Mouse (Mus musculus) hindbrain, embryonic 13.5 days (tissue): ENCODE measurements at regions not wholly inside any gene's neighbourhood (a gene's known extent, or its start where the extent isn't known, plus 50 kb on each side); places are given as distances from the start of the nearest gene placed in this dataset.
A peak's percentile ranks its signal among the peaks of the same experiment; 100 is the strongest.

Experiments
- ATAC-seq: fragments of 200-750 bp; cut with Nextera tagmentation; 2 replicates; pipeline ENCODE4 v1.8.0; 2017; ENCODE audit warnings: moderate TSS enrichment; ENCODE audit not compliant: low FRiP score
- H3K27ac ChIP-seq: fragments of 300-500 bp; sonication (generic); 2 replicates; pipeline ENCODE4 v1.5.1; 2015; ENCODE audit warnings: inconsistent platforms, mild to moderate bottlenecking, moderate library complexity
- H3K27me3 ChIP-seq: fragments of 300-500 bp; sonication (generic); 2 replicates; pipeline ENCODE4 v1.6.1; 2015; ENCODE audit warnings: mild to moderate bottlenecking, inconsistent platforms
- H3K36me3 ChIP-seq: fragments of 300-500 bp; sonication (generic); 2 replicates; pipeline ENCODE4 v1.6.1; 2015; ENCODE audit warnings: mild to moderate bottlenecking, inconsistent platforms
- H3K4me1 ChIP-seq: fragments of 300-500 bp; sonication (generic); replicated peaks from 2 replicates; pipeline ENCODE4 v1.6.1; 2015; ENCODE audit warnings: inconsistent platforms
- H3K4me2 ChIP-seq: fragments of 300-500 bp; sonication (generic); 2 replicates; pipeline ENCODE4 v1.6.1; 2015; ENCODE audit warnings: inconsistent platforms, mild to moderate bottlenecking, moderate library complexity
- H3K4me3 ChIP-seq: fragments of 300-500 bp; sonication (generic); 2 replicates; pipeline ENCODE4 v1.5.1; 2015; ENCODE audit warnings: mild to moderate bottlenecking, inconsistent platforms
- H3K9ac ChIP-seq: fragments of 300-500 bp; sonication (generic); 2 replicates; pipeline ENCODE4 v1.6.1; 2015; ENCODE audit warnings: mild to moderate bottlenecking, inconsistent platforms
- H3K9me3 ChIP-seq: fragments of 300-500 bp; sonication (generic); 2 replicates; pipeline ENCODE4 v1.6.1; 2016; ENCODE audit warnings: inconsistent platforms
- WGBS: fragments of 180-500 bp; shearing (Covaris S2); methylation state at CpG from one replicate; pipeline ENCODE4 v1.1.7; 2015; 5-methylcytosine and 5-hydroxymethylcytosine counted together

DNA sequence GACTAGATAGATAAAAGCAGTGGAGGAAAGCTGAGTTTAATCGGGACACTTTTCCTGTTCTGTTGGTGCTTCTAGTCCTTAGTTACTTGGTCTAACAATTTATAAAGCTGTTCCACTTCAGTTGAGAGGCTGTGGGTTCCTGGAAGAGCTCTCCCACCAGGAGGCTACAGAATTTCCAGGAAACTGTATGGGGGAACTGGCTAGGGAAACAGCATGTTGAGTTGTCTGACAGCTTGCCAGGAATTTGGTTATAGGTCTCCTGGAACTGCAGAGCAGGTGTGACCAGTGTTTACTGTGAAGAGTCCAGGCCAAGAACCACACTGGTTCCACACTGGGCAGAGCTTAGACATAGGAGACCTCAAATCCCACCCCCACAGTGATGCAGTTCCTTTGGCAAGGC is 65.0 kb upstream of the Pik3cg start:
- Histone ChIP-seq H3K36me3 (no peaks in the 10 kb centered on the region), H3K4me1 (no peaks in the 10 kb centered on the region), H3K9me3 (no peaks in the 10 kb centered on the region), H3K4me2 (no peak overlapping the region), H3K4me3 (no peak overlapping the region), H3K27me3 (no peaks in the 10 kb centered on the region), H3K9ac (no peak overlapping the region), H3K27ac (no peak overlapping the region)
- 97% methylated on average over 1 of the region's 1 CpGs for WGBS
- ATAC-seq, result no peak

DNA sequence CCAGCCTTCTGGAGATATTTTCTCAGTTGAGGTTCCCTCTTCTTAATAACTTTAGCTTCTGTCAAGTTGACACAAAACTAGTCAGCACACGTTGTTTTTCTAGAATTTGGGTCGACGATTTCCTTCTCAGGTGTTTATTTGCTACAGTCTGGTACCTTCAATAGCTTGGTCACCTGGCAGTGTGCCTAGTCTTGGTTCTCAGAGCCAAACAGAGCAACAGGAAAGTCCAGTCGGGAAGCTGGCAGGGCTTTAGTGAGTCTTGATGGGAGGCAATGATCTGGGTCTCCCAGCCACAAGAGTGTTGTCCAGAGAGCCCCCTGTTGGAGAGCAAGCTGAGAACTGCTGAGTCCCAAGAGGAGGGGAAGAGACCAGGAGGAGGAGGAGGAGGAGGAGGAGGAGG is 71.4 kb upstream of the Pik3cg start:
- Histone ChIP-seq H3K4me1 (no peaks in the 10 kb centered on the region), H3K27ac (no peak overlapping the region), H3K4me2 (no peak overlapping the region), H3K36me3 (no peaks in the 10 kb centered on the region), H3K4me3 (no peak overlapping the region), H3K9ac (no peak overlapping the region), H3K27me3 (no peaks in the 10 kb centered on the region), H3K9me3 (no peaks in the 10 kb centered on the region)
- ATAC-seq, result no peak
- 86% methylated on average over 4 of the region's 4 CpGs for WGBS

DNA sequence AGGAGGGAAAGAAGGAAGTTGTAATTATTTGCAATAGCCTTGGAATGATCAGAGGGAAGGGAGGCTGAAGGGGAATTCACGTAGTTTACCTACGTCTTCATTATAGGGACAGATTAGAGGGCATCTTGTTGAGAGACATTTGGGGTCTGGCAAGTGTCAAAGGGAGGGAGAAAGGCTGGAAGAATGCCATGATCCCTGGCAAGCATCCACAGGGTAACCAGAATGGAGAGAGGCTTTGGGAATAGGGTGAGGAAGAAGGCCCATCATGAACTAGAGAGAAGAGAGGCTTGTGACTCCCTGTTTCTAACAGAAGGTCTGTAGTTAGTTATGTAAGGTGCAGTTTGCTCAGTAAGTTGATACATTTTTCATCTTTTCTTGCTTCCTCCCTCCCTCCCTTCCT is 71.8 kb upstream of the Pik3cg start:
- 87% methylated on average over 2 of the region's 2 CpGs for WGBS
- H3K9me3 ChIP-seq, result no peaks in the 10 kb centered on the region
- H3K4me3 ChIP-seq, result no peak overlapping the region
- ATAC-seq, result no peak
- H3K27me3 ChIP-seq, result no peaks in the 10 kb centered on the region
- H3K36me3 ChIP-seq, result no peaks in the 10 kb centered on the region
- H3K27ac ChIP-seq, result no peak overlapping the region
- H3K4me2 ChIP-seq, result no peak overlapping the region
- H3K9ac ChIP-seq, result no peak overlapping the region
- no peaks in the 10 kb centered on the region for H3K4me1 ChIP-seq

DNA sequence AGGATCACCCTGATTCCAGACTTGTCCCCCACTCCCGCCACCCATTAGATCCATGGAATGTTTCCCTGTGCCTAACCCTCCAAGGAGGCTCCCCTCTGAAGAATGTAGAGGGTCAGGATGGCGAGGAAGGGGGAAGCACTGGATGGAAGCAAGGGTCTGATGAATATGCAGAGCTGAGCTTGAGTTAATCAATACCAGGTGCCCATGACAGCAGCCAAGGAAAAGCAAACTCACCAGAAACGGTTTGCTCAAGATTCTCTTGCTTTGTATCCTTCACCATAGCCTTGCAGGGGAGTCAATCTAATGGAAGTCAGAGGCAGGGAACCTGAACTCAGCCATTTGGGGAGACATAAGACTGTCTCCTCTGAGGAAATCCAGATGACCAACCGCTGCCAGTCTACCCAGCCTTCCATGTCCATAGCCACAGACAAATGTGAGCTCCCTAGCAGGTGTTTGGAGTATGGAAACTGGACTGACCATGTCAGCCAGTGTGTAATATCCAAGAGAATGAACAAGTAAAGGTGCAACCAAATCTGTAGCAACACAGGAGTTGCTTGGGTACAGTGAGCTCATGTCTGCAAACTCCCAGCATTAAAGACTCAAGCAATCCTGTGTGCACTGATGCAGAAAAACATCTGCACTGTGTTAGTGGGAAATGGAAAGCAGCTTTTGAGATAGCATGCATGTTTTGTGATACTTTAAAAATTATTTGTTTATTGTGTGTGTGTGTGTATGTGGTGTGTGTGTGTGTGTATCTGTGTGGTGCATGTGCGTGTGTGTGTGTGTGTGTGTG is 74.1 kb upstream of the Pik3cg start:
- 77% methylated on average over 5 of the region's 5 CpGs for WGBS
- H3K36me3 ChIP-seq, result no peaks in the 10 kb centered on the region

DNA sequence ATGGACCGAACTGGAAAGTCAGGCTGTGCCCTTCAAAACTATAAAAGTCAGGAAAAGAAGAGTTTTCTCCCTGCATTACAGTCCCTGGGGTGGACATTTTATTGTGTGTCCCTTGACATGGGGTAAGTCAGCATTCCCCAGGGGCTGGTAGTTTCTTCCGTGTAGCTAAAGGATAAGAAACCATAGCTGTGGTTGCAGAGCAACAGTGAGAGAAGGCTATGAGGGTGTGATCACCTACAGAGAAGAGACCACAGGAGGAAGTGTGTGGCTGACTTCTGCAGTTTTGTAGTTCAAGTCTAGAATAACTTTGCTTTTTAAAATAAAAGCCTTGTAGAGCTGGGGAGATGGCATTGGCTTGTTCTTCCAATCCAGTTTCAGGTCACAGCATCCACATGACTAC is 76.6 kb upstream of the Pik3cg start:
- H3K27ac ChIP-seq, result no peak overlapping the region
- no peaks in the 10 kb centered on the region for H3K27me3 ChIP-seq
- no peak overlapping the region for H3K9ac ChIP-seq
- no peak overlapping the region for H3K4me3 ChIP-seq
- no peaks in the 10 kb centered on the region for H3K4me1 ChIP-seq
- 77% methylated on average over 2 of the region's 2 CpGs for WGBS
- no peak overlapping the region for H3K4me2 ChIP-seq
- no peak for ATAC-seq
- no peaks in the 10 kb centered on the region for H3K9me3 ChIP-seq
- no peaks in the 10 kb centered on the region for H3K36me3 ChIP-seq

More for the DNA sequence above, 74.1 kb upstream of the Pik3cg start:
- Histone ChIP-seq H3K9ac (no peak overlapping the region), H3K4me3 (no peak overlapping the region), H3K27ac (no peak overlapping the region), H3K4me1 (no peaks in the 10 kb centered on the region), H3K4me2 (no peak overlapping the region), H3K9me3 (no peaks in the 10 kb centered on the region), H3K27me3 (no peaks in the 10 kb centered on the region)
- ATAC-seq, result no peak

DNA sequence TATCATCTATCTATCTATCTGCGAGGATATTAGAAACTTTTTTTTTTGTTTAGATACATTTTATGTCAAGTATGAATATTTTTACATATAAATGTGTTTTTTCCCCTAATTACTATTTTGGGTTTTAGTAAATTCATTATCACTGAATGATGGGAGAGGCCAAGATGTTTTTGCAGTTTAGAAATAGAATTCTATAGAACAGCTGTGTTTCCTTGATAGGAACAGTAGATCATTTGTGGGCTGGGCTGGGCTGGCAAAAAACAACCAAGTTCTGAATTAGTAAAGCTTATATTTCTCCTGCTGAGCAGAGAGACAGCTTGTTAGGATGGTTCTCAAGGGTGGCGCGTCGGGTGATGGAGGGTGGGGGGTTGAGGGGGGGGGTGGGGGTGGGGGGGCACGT is 78.2 kb upstream of the Pik3cg start:
- H3K36me3 ChIP-seq, result no peaks in the 10 kb centered on the region
- no peak for ATAC-seq
- H3K27me3 ChIP-seq, result no peaks in the 10 kb centered on the region

DNA sequence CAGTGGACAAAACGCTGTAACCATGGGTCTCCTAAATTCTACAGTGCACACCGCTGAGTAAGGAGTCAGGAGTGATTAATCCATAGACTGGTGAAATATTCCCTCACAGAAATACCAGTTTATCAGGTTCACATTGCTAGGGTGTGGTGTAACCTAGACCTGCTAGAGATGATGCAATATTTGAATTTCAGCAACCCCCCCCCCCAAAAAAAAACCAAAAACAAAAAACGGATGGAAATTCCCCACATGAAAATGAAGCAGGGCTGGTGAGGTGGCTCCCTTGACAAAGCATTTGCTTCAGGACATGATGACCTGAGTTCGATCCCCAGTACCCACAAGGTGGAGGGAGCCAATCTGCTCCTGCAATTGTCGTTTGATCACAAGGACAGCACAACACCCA is 82.7 kb upstream of the Pik3cg start:
- Histone ChIP-seq H3K4me3 (no peak overlapping the region), H3K4me1 (no peaks in the 10 kb centered on the region), H3K9ac (no peak overlapping the region), H3K9me3 (no peaks in the 10 kb centered on the region), H3K27ac (no peak overlapping the region), H3K27me3 (no peaks in the 10 kb centered on the region), H3K4me2 (no peak overlapping the region), H3K36me3 (no peaks in the 10 kb centered on the region)
- no peak for ATAC-seq
- 77% methylated on average over 5 of the region's 5 CpGs for WGBS

More for the DNA sequence above, 78.2 kb upstream of the Pik3cg start:
- Histone ChIP-seq H3K4me1 (no peaks in the 10 kb centered on the region), H3K4me3 (no peak overlapping the region), H3K9ac (no peak overlapping the region), H3K4me2 (no peak overlapping the region), H3K27ac (no peak overlapping the region), H3K9me3 (no peaks in the 10 kb centered on the region)
- 24% methylated on average over 5 of the region's 5 CpGs for WGBS

DNA sequence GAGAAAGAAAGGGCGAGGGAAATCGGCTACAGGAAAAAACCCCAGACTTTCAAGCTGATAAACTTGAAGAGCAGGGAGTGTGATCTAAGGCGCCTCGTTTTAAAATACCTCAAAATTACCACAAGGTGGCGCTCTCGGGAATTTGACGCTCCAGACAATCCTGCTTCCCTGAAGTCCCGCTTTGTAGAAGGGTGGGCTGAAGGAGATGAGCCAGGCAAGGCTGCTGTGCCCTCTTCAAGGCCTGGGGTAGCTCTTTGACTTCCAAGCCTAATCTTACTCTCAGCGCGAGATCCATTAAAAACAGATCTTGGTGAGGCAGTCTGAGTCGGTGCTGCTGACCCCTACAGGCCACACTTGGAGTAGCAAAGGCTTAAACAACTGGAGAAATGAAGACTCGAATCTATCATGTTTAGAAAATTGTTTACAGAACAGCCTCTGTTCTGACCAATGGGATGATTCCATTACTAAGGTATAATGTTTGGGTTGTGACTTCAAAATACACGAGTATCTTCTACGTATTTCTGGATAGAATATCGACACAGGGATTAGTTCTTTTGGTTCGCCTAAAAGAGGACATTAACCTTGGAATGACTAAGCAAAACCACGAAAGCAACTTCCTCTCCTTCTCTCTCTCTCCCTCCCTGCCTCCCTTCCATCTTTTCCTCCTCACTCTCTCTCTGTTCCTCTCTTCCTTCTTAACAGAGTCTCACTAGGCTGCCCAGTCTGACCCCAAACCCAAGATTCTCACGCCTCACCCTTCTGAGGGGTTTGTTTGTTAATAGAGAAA is 83.7 kb upstream of the Pik3cg start:
- peak; percentile 86 for ATAC-seq
- Histone ChIP-seq H3K4me2 (peak overlapping the region; percentile 49), H3K36me3 (no peaks in the 10 kb centered on the region), H3K27ac (no peak overlapping the region), H3K4me3 (peak overlapping the region; percentile 27), H3K4me1 (no peaks in the 10 kb centered on the region), H3K9me3 (no peaks in the 10 kb centered on the region), H3K27me3 (no peaks in the 10 kb centered on the region), H3K9ac (no peak overlapping the region)
- 29% methylated on average over 18 of the region's 18 CpGs for WGBS

DNA sequence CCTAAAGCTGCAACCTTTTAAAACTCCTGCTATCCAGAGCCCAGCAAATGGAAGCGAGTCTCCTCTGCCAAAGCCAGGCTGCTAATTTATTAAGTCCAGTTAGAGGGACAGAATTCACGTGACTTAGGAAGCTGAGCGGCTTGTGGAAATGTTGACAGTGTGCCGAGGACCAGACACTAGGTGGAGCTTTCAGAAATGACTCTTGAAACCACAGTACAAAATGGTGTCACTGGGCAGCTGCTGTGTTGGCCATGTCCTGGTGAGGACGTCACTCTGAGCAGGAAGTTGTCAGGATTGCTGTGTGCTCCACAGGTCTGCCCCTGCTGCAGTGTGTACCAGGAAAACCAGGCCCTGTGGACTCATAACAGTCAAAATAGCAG is 84.3 kb upstream of the Pik3cg start:
- H3K27me3 ChIP-seq, result no peaks in the 10 kb centered on the region
- no peak overlapping the region for H3K9ac ChIP-seq
- no peaks in the 10 kb centered on the region for H3K36me3 ChIP-seq
- no peaks in the 10 kb centered on the region for H3K4me1 ChIP-seq
- no peak overlapping the region for H3K4me3 ChIP-seq
- H3K9me3 ChIP-seq, result no peaks in the 10 kb centered on the region
- H3K4me2 ChIP-seq, result no peak overlapping the region
- 83% methylated on average over 5 of the region's 5 CpGs for WGBS
- H3K27ac ChIP-seq, result no peak overlapping the region
- no peak for ATAC-seq

DNA sequence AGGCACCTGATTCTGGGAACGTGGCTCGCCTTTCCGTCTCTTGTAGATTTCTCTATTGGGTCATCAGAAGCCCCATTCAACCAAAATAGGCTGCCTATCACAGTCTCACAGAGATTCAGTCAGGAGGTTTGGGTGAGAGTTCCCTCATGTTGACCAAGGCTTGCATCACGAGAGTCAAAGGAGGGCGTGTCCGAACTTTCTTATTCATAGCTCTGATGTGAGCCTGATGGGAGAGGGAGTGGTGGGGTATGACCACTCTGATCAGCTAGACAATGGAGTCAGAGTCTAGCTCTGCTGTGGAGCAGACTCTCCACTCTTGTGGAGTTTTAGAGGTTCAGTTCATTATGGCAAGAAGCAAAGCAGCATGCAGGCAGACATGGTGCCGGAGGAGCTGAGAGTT is 81.1 kb upstream of the Ccdc71l start:
- Histone ChIP-seq H3K4me3 (no peak overlapping the region), H3K27ac (no peak overlapping the region), H3K27me3 (no peaks in the 10 kb centered on the region), H3K9me3 (no peaks in the 10 kb centered on the region), H3K9ac (no peak overlapping the region), H3K4me2 (no peak overlapping the region), H3K36me3 (no peaks in the 10 kb centered on the region), H3K4me1 (no peaks in the 10 kb centered on the region)
- ATAC-seq, result no peak
- WGBS, result 97% methylated on average over 7 of the region's 7 CpGs

DNA sequence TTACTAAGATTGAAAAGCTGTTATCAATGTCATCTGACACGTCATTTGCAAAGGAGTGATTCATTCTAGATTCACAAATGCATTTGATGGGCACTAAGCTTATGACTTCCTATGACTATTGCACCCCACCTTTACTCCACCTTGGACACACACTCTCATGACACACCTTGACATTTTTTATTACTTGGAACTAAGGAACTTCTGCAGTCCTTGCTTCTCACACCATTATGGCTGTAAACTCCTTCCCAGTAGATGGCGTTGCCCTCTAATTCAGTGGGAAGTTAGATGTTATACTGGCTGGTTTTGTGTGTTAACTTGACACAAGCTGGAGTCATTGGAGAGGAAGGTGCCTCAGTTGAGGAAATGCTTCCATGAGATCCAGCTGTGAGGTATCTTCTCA is 78.8 kb upstream of the Ccdc71l start:
- no peak overlapping the region for H3K4me3 ChIP-seq
- H3K27ac ChIP-seq, result no peak overlapping the region
- no peaks in the 10 kb centered on the region for H3K9me3 ChIP-seq
- WGBS, result 92% methylated on average over 2 of the region's 2 CpGs
- no peak overlapping the region for H3K4me2 ChIP-seq
- no peaks in the 10 kb centered on the region for H3K27me3 ChIP-seq
- no peak for ATAC-seq
- no peaks in the 10 kb centered on the region for H3K4me1 ChIP-seq
- no peaks in the 10 kb centered on the region for H3K36me3 ChIP-seq
- H3K9ac ChIP-seq, result no peak overlapping the region

DNA sequence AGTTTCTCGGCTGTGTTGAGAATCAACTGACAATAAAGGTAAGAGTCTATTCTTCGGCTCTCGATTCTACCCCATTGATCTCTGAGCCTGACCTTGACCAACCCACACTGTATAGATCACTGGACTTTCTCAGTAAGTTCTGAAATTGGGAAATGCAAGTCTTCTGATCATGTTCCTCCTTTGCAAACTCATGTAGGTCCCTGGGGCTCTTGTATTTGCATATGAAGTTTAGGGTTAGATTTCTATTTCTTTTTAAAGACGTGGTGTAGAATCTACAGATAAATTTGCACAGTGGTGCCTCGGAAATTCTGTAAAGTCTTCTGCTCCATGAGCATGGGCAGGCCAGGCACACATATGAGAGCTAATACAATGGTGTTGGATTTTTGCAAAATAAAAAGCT is 72.8 kb upstream of the Ccdc71l start:
- no peaks in the 10 kb centered on the region for H3K36me3 ChIP-seq
- H3K4me1 ChIP-seq, result no peaks in the 10 kb centered on the region
- H3K4me3 ChIP-seq, result no peak overlapping the region
- no peak overlapping the region for H3K4me2 ChIP-seq
- H3K9ac ChIP-seq, result no peak overlapping the region
- no peaks in the 10 kb centered on the region for H3K27me3 ChIP-seq
- no peak for ATAC-seq
- no peaks in the 10 kb centered on the region for H3K9me3 ChIP-seq
- H3K27ac ChIP-seq, result no peak overlapping the region
- 94% methylated on average over 5 of the region's 5 CpGs for WGBS

DNA sequence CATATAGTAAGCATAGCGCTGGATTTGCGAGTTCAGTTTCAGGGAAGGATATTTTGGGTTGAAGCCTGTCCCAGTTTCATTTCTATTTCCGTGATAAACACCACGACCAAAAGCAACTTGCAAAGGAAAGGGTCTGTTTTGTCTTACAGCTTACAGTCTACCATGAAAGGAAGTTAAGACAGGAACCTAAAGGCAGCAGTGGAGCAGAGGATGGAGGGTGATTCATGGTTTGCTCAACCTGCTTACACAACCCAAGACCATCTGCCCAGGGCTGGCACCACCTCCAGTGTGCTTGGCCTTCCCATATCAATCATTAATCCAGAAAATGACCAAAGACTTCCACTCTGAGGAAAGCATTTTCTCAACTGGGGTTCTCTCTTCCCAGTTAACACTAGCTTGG is 72.2 kb upstream of the Ccdc71l start:
- Histone ChIP-seq H3K4me3 (no peak overlapping the region), H3K9me3 (no peaks in the 10 kb centered on the region), H3K9ac (no peak overlapping the region), H3K36me3 (no peaks in the 10 kb centered on the region), H3K27ac (no peak overlapping the region), H3K4me2 (no peak overlapping the region), H3K4me1 (no peaks in the 10 kb centered on the region), H3K27me3 (no peaks in the 10 kb centered on the region)
- ATAC-seq, result no peak
- WGBS, result 92% methylated on average over 4 of the region's 4 CpGs
